Mouse (Mus musculus) liver, postnatal 0 days (tissue): ENCODE data around the gene Npnt.

Source experiments
- CTCF ChIP-seq: sonication (generic); IDR thresholded peaks from 2 replicates; pipeline ENCODE4 v1.5.1; 2016; ENCODE audit warnings: antibody characterized with exemption, low read depth
- EP300 ChIP-seq: IDR thresholded peaks from 2 replicates; pipeline ENCODE4 v1.6.1; 2016; ENCODE audit warnings: antibody characterized with exemption, low read depth, mild to moderate bottlenecking

- no peak for TF ChIP-seq EP300
- TF ChIP-seq CTCF: no peak
These were observed 91.2 kb downstream of the Npnt start for GRCm38 (mm10) chr3:132858849-132859248.
